Mouse (Mus musculus): ENCODE measurements around the gene Hpse2. TPM values are rescaled to one million over a fixed set of nuclear protein-coding genes. Genes with fewer than 3 reads are reported as not detected.

The Hpse2 gene
- total RNA-seq, 2 experiments from 2014 or later, result 0.14 TPM; not detected in 1

DNA sequence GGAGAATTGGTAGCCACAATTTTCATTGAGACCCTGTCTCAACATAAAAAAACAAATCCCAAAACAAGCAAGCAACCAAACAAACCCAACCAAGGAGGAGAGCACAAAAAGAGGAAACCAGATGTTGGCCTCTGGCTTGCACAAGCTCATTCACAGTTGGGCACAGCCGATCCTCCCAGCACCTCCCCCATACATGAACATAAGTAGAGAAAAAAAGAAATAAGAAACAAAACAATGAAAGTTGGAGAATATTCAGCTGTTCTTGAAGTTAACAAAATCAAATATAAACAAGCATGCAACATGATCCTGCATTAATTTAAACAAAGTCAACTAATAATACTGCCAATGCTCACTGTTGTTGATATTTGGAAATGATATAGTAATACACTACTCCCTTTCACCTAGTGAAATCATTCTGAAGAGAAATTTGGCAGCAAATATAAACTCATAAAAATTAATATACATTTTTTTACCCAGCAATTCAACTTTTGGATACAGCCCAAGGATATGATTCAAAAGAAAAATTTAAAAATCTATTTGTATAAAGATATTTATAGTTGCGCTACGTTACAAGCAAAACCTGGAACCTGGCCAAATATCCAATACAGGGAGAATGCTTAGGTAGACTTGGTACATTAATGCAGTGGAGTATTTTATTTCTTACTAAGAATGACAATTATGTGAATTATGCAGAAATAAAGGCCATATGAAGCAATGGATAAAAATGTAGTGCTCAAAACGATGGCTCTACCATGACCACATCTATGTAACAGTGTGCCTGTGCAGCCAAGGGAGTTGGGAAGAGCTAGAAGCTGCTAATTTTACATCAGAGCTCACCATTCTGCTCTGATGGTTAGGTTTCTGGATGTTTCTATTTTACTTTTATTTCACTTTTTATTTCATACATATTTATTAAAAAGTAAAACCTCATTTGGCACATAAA lies 402.5 kb downstream of the Hpse2 start:
- intact Hi-C loops (cut with DNase I), result no loop called here
- DNase-seq, result no peak

DNA sequence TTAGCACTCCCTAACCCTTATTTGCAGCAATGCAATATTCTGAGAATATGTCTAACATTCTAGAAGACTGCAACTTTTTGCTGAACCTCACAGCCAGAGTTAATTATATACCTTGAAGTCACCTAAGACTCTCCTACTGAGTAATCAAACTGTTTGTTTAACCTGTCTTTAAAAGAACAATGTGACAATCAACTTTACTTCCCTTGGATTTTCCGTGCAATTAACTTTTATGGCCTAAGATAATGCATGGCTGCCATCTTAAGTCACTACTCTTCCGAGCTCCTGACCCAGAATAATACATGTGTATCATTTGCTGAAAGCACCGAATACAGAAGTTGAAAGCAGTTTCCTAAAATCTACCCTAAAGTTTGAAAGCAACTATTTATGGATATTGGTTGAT lies 407.6 kb downstream of the Hpse2 start:
- intact Hi-C loops (cut with DNase I), result no loop called here
- no peak for DNase-seq

DNA sequence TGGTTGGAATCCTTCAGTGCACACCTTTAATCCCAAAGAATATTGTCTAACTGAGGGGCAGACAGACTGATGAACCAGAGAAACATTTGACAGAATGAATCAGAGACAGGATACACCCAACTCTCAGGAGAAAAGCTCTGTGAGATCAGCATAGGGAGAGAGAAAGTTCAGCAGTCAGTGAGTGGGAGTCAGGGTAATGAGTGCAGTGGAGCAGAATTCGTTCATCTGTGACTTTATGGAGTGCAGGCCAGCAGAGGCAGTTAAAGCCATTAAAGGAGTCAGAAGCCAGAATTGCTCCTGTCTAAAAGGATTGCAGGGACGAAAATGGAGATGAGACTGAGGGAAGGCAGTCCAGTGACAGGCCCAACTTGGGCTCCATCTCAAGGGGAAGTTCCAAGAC lies 410.2 kb downstream of the Hpse2 start:
- no peak for DNase-seq
- intact Hi-C loops (cut with DNase I), result no loop called here

DNA sequence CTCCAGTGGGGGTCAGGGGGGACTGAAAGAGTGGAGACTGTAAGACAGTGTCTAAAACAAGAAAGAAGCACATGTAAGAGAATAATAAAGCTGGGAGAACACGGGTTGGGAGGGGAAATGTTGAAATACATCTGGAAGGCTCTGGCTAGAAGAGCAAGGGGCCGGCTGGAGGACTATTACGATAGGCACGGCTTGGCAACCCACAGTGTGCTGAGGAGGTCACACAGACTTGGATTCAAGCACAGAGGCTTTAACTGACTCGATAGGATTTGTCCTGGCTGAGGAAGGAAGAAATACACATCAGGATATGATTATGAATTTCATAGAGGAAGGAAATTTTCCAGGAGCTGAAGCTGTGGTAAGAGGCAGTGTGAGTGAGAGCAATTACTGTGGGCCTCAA lies 414.4 kb downstream of the Hpse2 start:
- intact Hi-C loops (cut with DNase I), result no loop called here
- no peak for DNase-seq

DNA sequence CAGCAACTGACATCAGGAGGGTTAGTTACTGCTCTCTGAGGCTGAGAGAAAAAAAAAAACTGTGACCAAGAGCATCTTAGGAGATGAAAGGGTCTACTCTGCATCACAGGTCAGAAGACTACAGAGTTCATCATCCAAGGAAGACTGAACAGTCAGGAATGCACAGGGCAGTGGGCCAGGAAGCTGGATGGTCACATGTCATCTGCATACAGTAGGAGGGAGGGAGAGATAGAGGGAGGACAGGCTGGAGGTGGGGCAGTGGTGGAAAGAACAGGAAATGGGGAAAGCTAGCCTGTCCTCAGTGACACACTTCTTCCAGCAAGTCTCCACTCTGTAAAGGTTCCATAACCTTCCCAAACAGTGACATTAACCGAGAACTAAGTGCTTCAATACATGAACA lies 423.0 kb downstream of the Hpse2 start:
- intact Hi-C loops (cut with DNase I), result no loop called here
- no peak for DNase-seq

DNA sequence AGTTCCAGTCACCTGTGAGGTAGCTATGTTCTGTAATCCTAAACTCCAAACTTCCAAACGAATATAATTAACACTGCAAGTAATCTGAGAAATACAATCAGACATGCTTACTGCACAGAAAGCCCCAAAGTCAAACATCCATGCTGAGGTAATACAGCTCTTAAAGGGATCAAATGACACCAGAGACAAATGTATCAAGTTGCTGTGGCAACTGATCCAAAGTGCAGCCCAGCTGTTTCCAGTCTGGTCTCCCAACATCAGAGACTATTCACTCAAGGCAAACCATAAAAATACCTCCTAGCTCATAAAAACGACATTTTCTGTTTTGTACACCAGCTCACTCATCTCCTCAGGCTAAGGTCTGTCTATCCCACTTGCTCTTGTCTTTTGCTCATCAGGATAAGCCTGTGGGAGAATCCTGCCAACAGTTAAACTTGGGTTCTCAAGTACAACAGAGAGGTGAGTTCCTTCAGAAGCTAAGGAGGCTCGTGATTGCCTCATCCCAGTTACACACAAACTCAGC lies 440.0 kb downstream of the Hpse2 start:
- intact Hi-C loops (cut with DNase I), result no loop called here
- no peak for DNase-seq

DNA sequence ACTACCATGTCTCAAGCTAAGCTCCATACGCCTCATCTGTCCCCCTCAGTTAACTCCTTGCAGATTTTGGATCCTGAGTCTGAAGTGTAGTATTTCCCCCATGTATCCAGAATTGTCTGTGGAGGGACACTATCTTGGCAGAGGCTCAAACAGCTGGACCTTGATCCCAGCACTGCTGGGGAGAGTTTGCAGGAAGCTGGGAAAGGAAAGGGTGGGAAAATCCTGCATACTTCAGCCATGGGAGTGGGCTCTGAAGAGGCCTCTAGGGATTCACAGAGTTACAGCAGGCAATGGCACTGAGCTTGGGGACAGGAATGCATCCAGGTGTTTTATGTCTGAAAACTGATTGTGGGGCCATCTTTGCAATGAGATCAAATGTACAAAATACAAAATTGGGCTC lies 450.6 kb downstream of the Hpse2 start:
- no peak for DNase-seq
- intact Hi-C loops (cut with DNase I), result no loop called here

DNA sequence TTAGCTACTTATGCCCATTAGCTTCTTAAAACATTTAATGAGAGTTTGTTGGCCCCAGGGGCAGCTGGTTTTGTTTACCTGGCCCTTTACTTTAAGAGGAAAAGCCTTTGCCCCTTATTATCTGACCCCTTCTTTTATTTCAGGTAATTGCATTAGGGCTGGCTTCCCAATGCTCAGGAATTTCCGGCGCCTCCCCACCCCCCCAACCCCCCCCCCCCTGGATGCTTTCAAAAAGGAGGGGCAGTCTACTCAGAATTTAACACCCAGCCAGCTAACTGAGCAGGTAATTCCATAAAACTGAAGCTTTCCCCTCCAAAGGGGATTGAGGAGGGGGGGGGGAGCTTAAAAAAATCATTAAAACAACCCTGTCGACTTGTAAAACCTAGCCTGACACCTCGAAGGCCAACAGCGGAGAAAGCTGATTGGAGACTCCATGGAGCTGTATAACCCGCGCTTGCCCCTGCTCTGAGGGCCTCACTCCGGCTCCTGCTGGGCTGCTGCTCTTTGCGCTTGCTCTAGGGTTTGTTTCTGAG lies 451.4 kb downstream of the Hpse2 start:
- intact Hi-C loops (cut with DNase I), result no loop called here
- DNase-seq, result no peak

DNA sequence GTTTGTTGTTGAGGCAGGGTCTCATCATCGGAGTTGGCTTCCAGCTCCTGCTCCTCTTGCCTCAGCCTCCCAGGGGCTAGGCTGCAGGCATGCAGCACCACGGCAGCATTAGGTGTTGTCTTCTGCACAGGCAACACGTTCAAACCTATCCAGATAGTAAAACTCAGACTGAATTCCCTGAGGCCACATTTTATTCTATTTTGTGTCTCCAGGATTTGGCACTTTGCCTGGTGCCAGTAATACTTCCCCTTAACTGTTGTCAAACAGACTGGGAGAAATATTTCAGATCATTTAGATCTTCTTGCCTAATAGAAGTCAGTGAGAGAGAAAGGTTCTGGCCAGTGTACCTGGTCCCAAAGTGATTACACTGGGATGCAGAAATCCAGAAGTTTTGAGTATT lies 458.5 kb downstream of the Hpse2 start:
- DNase-seq, result no peak
- intact Hi-C loops (cut with DNase I), result no loop called here

DNA sequence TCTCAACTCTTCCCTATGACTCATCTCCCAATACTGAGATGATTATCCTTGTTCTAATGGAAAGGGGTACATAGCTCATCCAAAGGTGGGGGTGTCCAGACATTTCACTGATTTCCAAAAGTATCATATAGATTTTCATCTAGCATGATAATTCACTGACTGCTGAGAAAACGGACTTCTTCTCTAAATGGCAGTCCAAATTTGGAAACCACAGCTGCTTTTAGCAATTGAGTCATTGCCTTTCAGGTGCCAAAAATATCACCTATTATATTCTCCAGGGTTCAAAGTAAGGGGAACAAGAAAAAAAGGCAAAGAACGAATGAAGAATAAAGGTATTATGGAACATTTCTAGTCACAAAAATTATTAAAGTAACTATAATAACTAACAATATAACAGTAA lies 459.9 kb downstream of the Hpse2 start:
- intact Hi-C loops (cut with DNase I), result no loop called here
- DNase-seq, result no peak

DNA sequence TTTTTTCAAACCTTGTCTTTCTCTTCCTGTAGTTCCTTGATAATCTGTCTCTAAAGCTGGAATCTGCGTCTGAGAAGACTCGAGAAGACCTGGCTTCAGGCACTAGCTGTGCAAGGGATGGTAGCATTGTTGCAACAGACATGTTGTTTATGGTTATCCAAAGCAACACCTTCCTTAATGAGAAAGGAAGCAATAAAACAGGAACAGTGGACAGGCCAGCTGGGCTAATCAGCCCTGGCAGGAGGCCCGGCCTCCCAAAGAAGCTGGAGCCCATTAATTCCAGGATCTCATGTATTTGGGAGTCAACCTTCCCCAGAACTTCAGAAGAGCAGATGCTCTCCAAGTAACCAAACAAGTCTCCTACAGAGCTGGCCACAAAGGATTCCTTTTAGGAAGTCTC lies 465.5 kb downstream of the Hpse2 start:
- intact Hi-C loops (cut with DNase I), result no loop called here

DNA sequence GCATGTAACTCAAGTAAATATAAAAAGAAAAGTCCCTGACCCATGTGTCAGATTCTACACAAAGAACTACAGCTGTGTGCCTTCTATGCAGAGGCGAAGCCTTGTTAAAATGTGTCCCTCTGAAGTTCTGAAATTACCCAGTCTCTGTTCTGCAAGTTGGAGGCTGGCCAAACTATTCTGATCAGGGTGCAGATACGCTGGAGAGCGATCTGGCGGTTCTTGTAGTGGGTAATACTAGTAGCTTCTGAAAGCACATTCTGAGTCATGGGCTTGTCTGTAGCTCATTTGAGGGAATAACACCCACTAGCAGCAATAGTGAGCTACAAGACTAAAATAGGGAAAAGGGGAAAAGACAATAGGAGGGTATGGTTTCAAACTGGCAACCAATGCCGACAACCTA lies 474.5 kb downstream of the Hpse2 start:
- intact Hi-C loops (cut with DNase I), result no loop called here
- no peak for DNase-seq

More for the DNA sequence above, 465.5 kb downstream of the Hpse2 start:
- peak; percentile 3 to 6 for DNase-seq

DNA sequence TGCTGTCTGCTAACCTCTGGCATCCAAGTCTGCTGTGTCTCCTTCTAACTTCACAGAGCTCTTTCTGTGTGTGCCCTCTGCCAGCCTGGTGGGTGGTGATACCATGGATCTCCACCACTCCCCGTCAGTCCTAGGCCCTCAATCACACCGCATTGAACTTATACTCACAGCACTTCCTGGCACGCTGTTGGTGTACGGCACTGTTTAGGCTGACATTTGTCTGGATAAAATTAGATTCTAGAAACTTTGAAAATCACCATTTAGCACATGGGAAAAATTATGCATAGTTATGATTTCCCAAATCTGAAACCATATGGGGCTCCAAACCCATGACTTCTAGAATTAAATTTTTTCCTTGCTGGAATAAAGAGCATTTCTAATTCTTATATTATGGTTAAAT lies 478.4 kb downstream of the Hpse2 start:
- intact Hi-C loops (cut with DNase I), result no loop called here
- no peak for DNase-seq

DNA sequence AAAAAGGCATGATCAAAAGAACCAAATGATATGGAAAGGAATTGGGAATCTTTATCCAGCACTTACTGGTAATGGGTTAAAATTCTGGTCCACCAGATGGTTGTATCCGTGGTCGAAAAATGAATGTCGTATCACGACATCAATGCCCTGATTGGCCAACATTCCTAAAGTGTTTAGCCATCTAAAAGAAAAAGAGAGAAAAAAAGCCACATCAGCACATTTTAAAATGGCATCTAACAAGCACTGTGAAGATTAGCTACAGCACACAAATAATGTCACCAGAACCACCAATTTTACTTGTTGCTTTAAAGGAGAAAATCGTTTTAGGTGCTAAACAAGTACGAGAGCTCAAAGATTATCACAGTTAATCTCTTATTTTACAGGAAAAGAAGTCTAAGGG lies 479.6 kb downstream of the Hpse2 start:
- intact Hi-C loops (cut with DNase I), result no loop called here
- no peak for DNase-seq

DNA sequence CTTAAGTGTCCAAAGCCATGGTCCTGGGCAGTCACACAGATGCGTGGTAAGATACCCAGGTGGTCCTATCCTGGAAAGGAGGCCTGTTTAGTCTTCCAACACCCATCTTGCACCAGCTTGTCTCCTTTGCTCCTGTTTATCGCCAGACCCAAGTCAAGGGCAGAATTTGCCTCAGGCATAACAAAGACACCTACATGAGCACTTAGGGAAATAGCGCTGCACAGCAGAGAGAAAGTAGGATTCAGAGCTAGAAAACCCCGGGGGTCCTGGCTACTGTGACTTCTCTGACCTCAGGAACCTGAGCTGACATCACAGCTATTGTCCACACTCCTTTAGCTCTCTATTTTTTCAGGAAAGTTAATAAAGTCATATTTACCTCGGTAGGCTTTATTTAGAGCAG lies 481.8 kb downstream of the Hpse2 start:
- no peak for DNase-seq

DNA sequence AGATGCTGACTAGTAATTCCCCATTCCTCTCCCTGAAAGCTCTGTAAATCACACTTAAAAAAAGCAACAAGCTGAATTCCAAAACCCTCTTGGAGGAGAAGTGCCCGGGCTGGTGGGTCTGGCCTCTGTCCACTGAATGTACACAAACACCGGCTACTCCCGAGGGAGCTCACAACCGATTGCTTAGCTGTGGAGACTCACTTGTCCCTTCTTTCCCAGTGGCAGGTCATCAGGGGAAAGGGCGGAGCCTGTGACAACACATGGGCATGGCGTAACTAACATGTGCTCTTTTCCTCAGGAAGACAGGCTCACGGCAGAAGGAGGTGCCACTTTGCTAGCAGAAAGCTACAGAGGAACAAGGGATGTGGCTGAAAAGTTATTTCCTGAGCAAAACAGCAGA lies 483.4 kb downstream of the Hpse2 start:
- DNase-seq, result no peak
- intact Hi-C loops (cut with DNase I), result no loop called here

More for the DNA sequence above, 481.8 kb downstream of the Hpse2 start:
- intact Hi-C loops (cut with DNase I), result no loop called here

DNA sequence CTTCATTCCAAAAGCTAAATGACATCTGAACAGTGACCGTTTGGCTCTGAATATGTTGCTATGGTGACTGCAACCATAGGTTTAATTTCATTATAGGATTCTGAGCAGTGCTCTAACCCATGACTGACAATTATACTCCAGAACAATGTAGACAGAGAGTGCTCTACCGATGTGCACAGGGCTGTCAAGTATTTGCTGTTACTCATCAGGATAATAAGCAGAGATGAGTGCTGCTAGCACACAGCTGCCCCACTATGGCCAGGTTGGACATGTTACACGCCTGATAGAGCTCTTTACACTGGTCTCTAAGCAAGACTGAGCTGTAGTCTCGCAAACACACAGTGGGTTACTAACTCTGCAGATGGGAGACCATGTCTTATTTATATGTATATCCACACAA lies 483.9 kb downstream of the Hpse2 start:
- DNase-seq, result no peak
- intact Hi-C loops (cut with DNase I), result no loop called here

DNA sequence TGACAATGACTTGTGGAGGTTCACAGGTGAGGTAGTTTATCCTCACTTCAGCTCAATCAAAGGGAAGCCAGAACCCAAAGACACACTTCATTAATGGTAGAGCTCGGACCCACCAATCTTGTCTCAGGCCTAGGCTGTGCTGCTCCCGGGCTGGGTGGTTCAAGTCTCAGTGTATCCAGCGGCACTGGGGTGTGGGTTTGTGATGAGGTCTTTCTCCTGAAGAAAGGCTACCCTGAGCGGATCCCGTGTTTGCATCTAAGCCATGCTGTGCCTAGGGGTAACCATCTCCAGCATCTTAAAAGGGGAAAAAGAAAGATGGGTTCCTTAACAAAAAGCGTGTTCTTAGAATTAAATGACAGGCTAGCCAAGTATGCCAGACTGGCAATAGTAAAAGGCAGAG lies 484.3 kb downstream of the Hpse2 start:
- DNase-seq, result no peak
- intact Hi-C loops (cut with DNase I), result no loop called here

DNA sequence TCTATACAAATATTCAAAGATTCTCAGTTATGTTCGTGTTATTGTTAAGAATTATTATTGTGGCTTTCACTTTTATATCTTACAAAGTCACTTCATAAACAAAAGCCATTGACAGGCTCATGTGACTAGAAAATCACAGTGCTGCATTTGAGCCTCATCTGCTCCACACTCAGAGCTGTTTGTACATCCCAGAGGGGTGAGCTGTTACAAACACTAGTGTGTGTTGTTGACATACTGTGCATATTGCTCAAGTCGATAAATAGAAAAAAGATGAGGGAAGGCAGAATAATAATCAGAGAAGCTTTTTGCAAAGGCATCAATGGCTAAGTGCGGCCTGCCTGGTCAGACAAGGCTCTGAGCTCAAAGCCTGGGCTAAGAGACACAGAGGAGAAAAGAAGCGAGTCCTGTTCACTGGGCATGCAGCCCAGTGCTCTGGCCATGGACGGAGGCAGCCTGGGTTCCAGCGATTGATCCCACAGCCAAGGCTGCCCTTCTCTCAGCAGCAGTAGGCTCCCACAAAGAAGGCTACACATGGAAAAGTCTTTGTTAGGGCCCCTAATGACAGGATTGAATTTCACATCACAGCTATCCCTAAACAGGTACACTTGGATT lies 485.6 kb downstream of the Hpse2 start:
- intact Hi-C loops (cut with DNase I), result no loop called here

DNA sequence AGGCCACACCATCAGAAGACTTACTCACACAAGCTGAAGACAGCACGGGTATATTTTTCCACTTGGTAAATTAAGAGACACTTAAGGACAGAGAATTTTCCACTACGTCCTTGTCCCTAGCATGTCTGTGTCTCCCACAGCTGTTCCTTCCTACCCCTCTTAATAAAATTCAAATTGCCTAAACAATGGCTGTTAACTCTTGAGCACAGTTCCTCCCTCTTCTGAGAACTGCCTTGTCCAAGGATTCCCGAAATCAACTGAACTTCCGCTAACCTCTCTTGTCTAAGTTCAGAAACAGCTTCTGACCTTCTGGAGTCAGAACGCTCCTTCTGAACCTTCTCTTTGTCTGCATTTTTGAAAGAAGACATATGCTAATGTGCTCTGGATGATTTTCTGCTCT lies 496.6 kb downstream of the Hpse2 start:
- no peak for DNase-seq
- intact Hi-C loops (cut with DNase I), result no loop called here

More for the DNA sequence above, 485.6 kb downstream of the Hpse2 start:
- DNase-seq, result no peak

DNA sequence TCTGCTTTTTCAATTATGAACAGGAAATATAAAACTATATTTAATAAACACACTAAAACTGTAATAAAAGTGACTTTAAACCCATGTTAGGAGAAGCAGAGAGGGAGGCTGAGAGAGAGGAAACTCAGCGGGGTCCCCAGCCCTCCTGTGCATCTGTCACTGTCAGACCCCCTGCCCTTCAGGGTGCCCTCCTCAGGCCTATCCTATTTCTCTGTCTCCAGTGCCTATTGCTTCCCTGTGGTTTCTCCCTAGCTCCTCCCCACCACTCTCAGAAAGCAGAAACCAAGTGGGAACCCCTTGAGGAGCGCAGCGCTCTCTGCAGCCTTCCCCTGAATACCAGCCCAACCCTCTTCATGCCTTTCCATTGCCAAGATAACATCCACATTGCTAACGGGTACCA lies 510.5 kb downstream of the Hpse2 start:
- intact Hi-C loops (cut with DNase I), result no loop called here

DNA sequence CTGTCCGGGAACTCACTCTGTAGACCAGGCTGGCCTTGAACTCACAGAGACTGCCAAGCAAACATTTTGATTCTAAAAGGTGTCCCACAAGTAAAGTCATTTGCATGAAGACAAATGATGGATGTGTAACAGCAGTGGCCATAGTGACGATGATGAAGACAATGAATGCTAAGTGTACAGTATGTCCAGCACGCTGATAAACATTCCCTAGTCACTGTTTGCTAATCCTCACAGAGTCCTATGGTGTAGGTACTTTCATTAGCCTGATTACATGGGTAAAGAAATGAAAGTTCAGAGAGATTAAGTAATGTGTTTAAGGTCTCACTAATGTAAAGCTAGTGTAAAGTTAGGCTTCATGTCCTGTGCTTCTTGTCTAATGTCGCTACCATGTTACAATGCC lies 511.6 kb downstream of the Hpse2 start:
- intact Hi-C loops (cut with DNase I), result no loop called here
- DNase-seq, result no peak

More for the DNA sequence above, 510.5 kb downstream of the Hpse2 start:
- DNase-seq, result no peak
